Mouse (Mus musculus): ENCODE measurements at regions not wholly inside any gene's neighbourhood (a gene's known extent, or its start where the extent isn't known, plus 50 kb on each side); places are given as distances from the start of the nearest gene placed in this dataset.

DNA sequence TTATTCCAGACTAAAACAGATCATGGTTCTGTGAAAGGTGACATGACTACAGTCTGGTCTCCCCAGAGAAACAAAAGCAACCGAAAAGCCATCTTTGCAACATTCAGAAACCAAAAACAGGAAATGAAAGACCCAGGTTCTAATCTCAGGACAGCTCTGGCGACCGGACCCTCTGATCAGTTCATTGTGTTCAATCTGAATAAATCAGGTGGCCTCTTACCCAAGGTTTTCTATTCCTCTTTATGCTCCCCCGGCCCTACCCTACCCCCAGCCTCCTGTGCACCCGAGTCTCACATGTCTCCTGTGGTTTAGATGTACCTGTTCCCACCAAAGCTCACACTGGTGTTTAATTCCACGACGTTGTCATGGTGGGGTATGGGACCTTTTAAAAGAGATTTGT is 238.6 kb upstream of the Jmjd1c start:
- no peak for DNase-seq (ENCODE audit: low read depth, low spot score)

DNA sequence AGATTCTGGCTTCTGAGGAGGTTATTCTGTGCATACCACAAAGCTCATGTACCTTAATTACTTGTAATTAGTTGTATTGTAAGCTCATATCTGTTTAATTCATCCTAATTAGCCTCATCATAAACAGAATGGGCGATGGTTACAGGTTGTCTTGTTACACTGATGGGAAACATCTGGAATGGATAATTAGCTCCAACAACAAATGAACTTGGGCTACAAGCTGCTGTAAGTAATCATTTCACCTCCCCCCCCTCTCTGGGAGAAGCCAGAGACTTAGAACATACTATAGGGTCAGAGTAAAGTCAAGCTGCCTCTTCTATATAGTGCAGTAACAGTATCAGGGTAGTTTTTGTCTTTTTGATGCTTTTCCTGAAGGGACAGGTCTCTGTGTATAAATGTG is 234.5 kb upstream of the Jmjd1c start:
- no peak for DNase-seq (ENCODE audit: low read depth, low spot score)

DNA sequence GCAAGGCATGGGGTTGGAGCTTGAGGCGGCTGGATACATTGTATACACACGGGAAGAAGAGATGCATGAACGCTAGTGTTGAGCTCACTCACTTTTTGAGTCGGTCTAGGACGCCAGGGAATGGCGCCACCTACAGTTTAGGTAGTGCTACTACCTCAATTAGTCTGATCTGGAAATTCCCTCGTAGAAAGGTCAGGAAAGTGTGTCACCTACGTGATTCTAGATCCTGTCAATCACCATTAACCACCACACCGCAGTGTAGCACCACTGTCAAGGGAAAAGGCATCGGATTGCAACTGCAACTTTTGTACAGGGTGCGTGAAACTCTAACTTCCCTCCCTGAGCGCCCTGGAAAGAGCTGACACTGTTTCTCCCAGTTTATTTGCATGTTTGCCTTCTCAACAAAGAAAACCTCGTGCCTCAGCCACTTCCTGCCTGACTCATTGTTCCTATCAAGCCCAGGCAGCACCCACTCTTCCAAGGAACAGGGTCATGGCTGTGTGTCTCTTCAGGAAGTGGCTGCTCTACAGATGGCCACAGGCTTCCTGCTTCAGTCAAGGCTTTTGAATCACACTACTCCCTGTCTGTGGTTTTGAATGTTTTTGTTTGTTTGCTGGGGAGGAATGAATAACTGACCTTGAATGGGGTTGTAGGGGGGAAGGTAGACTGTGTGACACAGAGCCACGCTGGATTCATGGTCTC is 231.6 kb upstream of the Jmjd1c start:
- peak; percentile 54 for DNase-seq (ENCODE audit: low read depth, low spot score)

DNA sequence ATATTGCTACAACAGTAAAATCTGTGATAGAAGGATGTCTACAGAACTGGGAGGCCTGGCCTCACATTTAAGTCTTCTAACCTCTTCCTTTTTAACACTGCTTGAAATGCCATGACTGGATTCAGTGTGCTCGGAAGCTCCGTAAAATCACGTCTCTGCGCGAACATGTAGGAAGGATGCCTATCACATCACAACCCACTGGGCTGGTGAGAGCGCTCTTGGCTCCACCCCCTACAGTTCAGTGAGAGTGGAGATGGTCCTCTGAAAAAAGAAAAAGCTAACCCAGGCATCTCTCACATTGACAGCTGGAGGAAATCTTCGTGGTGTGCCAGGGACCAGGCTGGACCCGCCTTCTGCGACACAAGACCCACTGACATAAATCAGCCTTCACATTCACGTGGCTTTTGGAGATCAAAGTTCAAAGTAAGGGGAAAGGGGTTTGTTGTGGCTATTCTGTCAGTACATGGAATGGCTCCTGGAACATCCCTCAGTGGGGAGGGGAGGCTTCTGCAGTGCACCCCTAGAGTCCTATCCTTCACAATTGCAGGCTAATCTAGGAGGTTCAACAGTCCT is 230.8 kb upstream of the Jmjd1c start:
- DNase-seq (ENCODE audit: low read depth, low spot score): no peak

DNA sequence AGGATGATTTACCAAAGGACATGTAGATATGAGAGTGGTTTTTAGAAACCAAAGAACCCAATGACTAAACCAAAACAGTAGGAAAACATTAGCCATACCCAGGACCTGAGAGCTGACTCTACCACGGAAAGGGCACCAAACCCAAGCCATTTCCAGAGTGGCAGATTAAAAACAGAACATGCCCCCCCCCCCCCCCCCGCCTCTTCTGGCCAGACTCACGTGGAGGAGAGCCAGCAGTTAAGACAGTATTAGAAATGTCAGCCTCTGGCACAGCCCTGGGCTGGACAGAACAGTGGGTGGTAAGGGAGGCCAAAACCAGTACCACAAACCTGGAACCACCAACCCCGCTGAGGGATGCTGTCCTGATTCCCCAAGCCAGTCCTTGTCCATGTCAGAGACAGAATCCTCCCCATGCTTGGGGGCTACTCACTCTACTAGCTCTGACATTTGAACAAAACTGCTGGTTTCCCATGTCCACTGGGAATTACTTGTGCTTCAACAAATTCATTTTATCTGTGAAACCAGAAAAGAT is 224.7 kb upstream of the Jmjd1c start:
- DNase-seq (ENCODE audit: low read depth, low spot score): no peak

GRCm38 (mm10) chr10:66871673-66872072 is 224.3 kb upstream of the Jmjd1c start:
- no peak for DNase-seq (ENCODE audit: low read depth, low spot score)

- DNase-seq (ENCODE audit: low read depth, low spot score): no peak
These were observed 222.5 kb upstream of the Jmjd1c start for GRCm38 (mm10) chr10:66873468-66873867.

GRCm38 (mm10) chr10:66879071-66879470 is 216.9 kb upstream of the Jmjd1c start:
- DNase-seq (ENCODE audit: low read depth, low spot score): peak; percentile 42

GRCm38 (mm10) chr10:66882825-66883224 is 213.1 kb upstream of the Jmjd1c start:
- no peak for DNase-seq (ENCODE audit: low read depth, low spot score)

GRCm38 (mm10) chr10:66885575-66885974 is 210.3 kb upstream of the Jmjd1c start:
- DNase-seq (ENCODE audit: low read depth, low spot score): no peak

DNA sequence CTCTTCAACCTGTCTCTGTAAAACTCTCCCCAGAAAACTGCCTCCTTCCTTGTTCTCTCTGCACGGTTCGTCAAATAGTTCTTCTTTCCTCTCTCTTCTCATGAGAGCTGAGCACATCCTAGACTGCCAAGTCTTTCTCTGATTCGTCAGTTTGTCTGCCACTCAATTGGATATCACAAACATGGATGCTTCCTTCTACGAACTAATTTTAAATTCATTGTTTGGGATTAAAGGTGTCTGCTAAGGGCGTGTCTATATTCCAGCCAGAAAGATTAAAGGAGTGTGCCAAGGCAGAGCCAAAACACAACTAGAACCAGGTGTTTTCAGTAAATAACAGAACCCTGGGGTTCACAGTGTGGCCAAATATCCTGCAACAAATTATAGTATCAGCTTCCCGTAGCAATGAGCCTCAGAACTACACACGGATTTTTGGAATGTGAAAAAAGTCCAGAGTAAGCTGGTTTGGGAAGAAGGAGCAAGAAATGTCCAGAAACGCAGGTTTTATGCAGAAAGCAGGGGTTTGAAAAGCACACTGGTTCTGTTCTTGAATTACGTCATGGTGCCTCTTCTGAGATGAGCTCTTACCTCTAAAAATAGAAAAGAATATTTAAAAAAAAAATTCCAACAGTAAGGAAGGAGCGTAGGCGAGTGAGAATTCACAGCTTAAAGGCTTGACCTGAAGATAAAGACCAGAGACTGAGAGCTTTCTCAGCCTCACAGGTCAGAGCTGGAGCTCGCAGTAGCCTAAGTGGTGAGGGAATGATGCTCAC is 206.0 kb upstream of the Jmjd1c start:
- DNase-seq (ENCODE audit: low read depth, low spot score): no peak

- DNase-seq (ENCODE audit: low read depth, low spot score): no peak
These were observed 204.1 kb upstream of the Jmjd1c start for GRCm38 (mm10) chr10:66891811-66892210.

DNA sequence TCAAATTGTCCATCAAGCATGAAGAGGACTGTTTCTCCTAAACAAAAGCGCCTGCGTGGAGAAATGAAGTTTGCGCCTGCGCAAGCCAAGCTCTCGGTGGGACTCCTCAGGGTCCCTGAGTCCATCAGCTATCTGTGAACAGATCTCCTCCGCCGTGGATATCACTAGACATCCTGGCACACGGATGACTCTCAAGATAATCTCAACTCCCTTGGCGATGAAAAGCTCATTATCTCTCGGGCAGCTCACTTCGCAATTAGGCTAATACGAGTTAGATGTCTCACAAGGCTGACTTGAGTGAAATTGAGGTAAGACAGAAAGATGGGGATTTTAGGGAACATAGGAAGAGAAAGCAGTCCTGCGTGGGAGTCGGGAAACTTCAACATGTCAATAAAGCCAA is 202.1 kb upstream of the Jmjd1c start:
- DNase-seq (ENCODE audit: low read depth, low spot score): no peak

DNA sequence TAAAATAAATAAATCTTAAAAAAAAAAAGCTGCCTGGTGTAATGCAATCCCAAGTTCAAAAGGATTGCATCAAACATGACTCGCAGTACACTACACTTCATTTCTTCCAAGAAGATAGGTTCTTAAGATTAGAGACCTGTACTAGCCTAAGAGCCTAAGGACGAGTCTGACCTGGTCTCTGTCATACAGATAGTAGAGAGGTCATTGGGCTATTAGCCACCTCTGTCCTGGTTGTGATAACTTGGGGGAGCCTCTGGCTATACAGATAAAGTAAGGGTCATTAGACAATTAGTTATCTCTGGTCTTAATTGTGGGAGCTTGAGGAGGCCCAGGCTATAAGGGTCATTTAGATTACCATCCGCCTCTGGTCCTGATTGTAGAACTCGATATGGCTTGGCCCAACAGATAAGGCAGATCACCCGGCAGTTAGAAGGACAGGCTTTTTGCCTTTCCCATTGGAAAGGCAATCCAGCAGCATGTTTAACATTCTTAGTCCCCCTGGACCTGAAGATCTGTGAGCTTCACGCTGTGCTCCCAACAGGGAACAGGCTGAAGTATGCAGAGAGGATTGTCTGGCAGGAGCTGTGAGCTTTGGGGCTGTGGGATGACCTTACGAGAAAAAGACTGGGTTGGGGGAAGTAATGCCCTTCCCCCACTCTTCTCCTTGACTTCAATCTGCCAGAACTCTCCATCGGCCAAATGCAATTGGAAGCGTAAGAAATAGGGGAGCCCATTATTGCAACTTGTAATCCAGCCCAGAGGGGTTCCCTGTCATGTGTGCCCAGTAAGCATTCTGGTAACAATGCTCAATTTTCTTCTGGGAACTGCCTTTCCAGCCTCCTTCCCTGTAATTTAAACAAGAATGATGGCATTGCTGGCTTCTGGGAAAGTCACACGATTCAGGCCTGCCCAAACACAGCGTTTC is 199.0 kb upstream of the Jmjd1c start:
- DNase-seq (ENCODE audit: low read depth, low spot score): no peak

DNA sequence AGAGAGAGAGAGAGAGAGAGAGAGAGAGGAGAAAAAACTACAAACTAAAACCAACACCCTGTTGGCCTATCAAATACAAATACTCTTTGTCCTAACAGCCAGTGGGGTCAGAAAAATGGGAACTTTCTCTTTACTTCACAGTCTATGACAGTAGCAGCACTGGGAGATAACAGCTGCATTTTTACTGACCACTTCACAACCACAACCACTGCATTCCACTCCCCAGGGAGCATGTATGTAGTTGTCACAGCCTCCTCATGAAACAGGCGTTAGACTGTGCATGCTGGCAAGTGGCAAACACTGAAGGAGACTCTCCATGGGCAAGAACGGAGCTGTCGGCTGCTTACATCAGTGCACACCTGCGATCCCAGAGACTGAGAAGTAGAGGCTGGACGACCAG is 196.2 kb upstream of the Jmjd1c start:
- no peak for DNase-seq (ENCODE audit: low read depth, low spot score)

DNA sequence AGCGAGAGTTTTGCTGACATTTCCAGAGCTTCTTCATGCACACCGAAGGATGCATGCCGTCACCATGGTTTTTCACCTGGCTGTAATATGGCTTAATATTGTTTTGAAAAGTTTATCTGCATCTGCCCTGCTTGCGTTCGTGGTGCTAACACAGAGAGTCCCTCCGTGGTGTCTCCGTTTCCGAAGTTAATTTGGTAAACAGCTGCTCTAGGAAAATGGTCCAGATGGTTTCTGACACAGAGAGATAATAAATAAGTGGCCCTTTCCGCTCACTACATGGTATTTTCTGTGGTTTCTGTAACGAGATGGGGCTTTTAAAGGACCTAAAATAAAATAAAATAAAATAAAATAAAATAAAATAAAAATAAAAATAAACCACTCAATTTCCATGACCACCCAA is 195.1 kb upstream of the Jmjd1c start:
- DNase-seq (ENCODE audit: low read depth, low spot score): no peak

DNA sequence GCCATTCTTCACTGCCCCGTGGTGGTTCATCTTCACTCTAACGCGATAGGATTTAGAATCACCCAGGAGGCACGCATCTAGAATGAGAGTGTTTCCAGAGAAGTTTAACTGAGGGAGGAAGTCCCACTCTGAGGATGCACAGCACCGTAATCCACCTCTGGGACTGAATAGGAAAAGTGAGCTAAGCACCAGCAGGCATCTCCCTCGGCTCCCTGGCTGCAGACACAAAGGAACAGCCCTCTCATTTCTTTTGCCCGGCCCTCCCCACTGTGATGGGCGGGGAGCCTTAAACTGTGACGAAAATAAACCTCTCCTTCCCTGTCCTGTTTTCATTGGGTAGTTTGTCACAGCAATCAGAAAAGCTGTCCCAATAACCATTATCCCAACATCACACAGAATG is 194.1 kb upstream of the Jmjd1c start:
- no peak for DNase-seq (ENCODE audit: low read depth, low spot score)

DNA sequence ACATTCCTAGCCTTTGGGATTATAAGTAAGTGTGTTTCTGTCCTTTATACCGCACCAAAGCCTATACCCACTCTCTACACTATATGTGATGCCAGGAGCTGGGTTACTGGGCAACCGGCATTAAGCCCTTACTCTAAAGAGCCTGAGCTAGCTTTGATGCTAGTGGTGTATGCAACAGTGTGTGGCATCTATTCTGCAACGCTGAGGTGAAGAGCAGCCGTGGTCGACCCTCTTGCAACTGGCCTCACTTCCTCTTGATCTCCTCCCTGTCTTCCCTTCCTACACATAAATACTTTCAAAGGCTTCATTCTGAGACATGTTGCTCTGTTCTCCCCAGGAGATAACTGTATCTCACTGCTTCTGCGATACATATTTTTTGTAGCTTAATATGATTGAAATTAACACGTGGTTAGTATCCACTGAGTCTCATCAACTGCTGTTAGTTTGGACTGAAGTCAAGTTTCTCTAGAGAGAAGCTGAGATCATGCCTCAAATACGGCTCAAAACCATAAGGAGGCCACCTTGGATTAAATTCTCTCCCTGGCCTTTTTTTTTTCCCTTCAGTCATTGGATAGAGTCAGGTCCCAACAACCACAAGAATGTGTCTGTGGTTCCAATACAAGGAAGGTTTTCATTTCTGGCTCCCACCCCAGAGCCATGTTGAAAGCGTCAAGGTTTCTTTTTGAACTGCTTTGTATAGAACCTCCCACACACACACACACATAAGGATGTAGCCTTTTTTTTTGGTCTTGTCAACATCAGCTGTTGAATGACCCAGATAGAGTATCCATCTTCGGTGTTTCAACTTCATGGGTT is 191.2 kb upstream of the Jmjd1c start:
- no peak for DNase-seq (ENCODE audit: low read depth, low spot score)

GRCm38 (mm10) chr10:66907842-66908241 is 188.1 kb upstream of the Jmjd1c start:
- DNase-seq (ENCODE audit: low read depth, low spot score): no peak

DNA sequence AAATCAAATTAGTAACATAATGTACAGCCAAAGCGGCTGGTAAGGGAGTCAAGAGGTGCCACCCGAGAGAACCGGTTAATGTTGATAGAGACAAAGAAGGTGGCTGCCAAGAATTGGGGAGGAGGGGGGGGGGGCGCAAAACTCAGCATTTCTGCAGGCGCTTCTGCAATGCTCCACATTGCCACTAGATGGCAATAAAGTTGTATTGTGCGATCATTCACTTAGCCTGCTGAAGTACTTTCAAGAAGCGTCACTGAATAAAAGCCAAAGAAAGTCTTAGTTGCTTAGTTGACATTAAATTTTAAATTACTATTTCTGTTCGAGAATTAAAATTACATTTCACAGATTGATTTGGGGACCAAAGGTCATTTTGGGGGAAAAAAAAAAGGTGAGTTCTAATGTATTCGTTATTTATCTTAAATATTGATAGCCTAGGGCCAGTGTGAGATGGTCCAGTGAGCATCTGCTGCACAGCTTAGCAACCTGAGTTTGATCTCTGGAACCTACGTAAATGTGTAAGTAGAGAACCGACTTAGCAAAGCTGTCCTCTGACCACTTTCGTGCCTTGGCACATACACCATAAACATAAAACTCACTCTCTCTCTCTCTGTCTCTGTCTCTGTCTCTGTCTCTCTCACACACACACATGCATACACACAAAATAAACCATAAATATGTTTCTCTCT is 186.6 kb upstream of the Jmjd1c start:
- DNase-seq (ENCODE audit: low read depth, low spot score): peak; percentile 66

Data from skeletal muscle tissue, adult 2 months (tissue).